Mouse (Mus musculus) CH12.LX (cell line): Measurements from ENCODE around the gene Pnrc2. TPM values are rescaled to one million over a fixed set of nuclear protein-coding genes. Genes with fewer than 3 reads are reported as not detected.

ENCODE experiments used
- DNase-seq: peaks from one replicate; pipeline ENCODE4 v3.0.0-alpha.2; 2013; ENCODE audit errors: extremely low read depth
- H3K27ac ChIP-seq: 2 replicates; pipeline ENCODE4 v1.5.1; 2012; ENCODE audit warnings: low read depth, mild to moderate bottlenecking, control low read depth, moderate library complexity; ENCODE audit not compliant: insufficient read depth
- H3K27me3 ChIP-seq: replicated peaks from 2 replicates; pipeline ENCODE3; 2012; ENCODE audit warnings: inconsistent platforms
- H3K36me3 ChIP-seq, 2 experiments: replicated peaks in 1 of 2; 2 replicates each; pipeline versions ENCODE3 to v1.6.1; 2012; ENCODE audit warnings: inconsistent platforms in 1 of 2, low read length in 1 of 2, mild to moderate bottlenecking in 1 of 2, mixed read lengths in 1 of 2, moderate library complexity in 1 of 2; ENCODE audit not compliant: control insufficient read depth in 1 of 2, insufficient read depth in 1 of 2
- H3K4me1 ChIP-seq, 2 experiments: 2 replicates each; pipeline ENCODE4 v1.6.1; 2012; ENCODE audit warnings: inconsistent platforms in 1 of 2, moderate library complexity in 1 of 2; ENCODE audit not compliant: insufficient read depth in 2 of 2, control insufficient read depth in 1 of 2
- H3K4me2 ChIP-seq: 2 replicates; pipeline ENCODE4 v1.6.1; 2012; ENCODE audit warnings: low read depth, mild to moderate bottlenecking, control low read depth; ENCODE audit not compliant: poor library complexity, insufficient read depth, severe bottlenecking
- H3K4me3 ChIP-seq, 3 experiments: fragments of 150-350 bp in 1 of 3; sonication (generic) in 1 of 3; replicated peaks in 1 of 3; 2 replicates each; pipeline versions ENCODE3 to v1.5.1; 2011 to 2012; ENCODE audit warnings: low read depth in 2 of 3, low read length in 2 of 3, mild to moderate bottlenecking in 2 of 3, moderate library complexity in 2 of 3, control low read depth in 1 of 3, improper control_type of control experiment in 1 of 3, inconsistent platforms in 1 of 3, mixed read lengths in 1 of 3; ENCODE audit not compliant: poor library complexity in 1 of 3
- H3K79me2 ChIP-seq: replicated peaks from 2 replicates; pipeline ENCODE4 v1.6.1; 2012; ENCODE audit warnings: mild to moderate bottlenecking, moderate library complexity; ENCODE audit not compliant: control insufficient read depth, poor library complexity, insufficient read depth, severe bottlenecking; ENCODE audit errors: extremely low read depth
- H3K9ac ChIP-seq: 2 replicates; pipeline ENCODE4 v1.6.1; 2012; ENCODE audit warnings: low read depth, mild to moderate bottlenecking, control low read depth, moderate library complexity; ENCODE audit not compliant: insufficient read depth
- H3K9me3 ChIP-seq: replicated peaks from 2 replicates; pipeline ENCODE3; 2012; ENCODE audit warnings: low read length, inconsistent platforms, mixed read lengths
- BHLHE40 ChIP-seq: IDR thresholded peaks from 2 replicates; pipeline ENCODE4 v1.6.1; 2011; ENCODE audit warnings: mild to moderate bottlenecking, low read depth, low read length, improper control_type of control experiment
- CHD1 ChIP-seq: IDR thresholded peaks from 2 replicates; pipeline ENCODE4 v1.6.1; 2012; ENCODE audit warnings: low read depth, low read length, improper control_type of control experiment, inconsistent platforms
- ELF1 ChIP-seq: IDR thresholded peaks from 2 replicates; pipeline ENCODE4 v1.6.1; 2014; ENCODE audit warnings: low read depth, mild to moderate bottlenecking, inconsistent platforms, low read length, improper control_type of control experiment
- IRF4 ChIP-seq: IDR thresholded peaks from 2 replicates; pipeline ENCODE4 v1.6.1; 2014; ENCODE audit warnings: low read depth, mild to moderate bottlenecking, inconsistent platforms, low read length, improper control_type of control experiment
- KAT2A ChIP-seq: IDR thresholded peaks from 2 replicates; pipeline ENCODE4 v1.6.1; 2012; ENCODE audit warnings: low read length, improper control_type of control experiment, inconsistent platforms; ENCODE audit not compliant: insufficient replicate concordance
- MAFK ChIP-seq: IDR thresholded peaks from 2 replicates; pipeline ENCODE4 v1.6.1; 2011; ENCODE audit warnings: low read length, improper control_type of control experiment; ENCODE audit not compliant: insufficient replicate concordance
- MAX ChIP-seq: IDR thresholded peaks from 2 replicates; pipeline ENCODE4 v1.6.1; 2011; ENCODE audit warnings: low read length, improper control_type of control experiment
- MEF2A ChIP-seq: IDR thresholded peaks from 2 replicates; pipeline ENCODE4 v1.6.1; 2014; ENCODE audit warnings: low read depth, mild to moderate bottlenecking, inconsistent platforms, low read length, improper control_type of control experiment, borderline replicate concordance
- MXI1 ChIP-seq: IDR thresholded peaks from 2 replicates; pipeline ENCODE4 v1.6.1; 2011; ENCODE audit warnings: mild to moderate bottlenecking, low read depth, low read length, improper control_type of control experiment
- NELFE ChIP-seq: IDR thresholded peaks from 2 replicates; pipeline ENCODE4 v1.6.1; 2011; ENCODE audit warnings: low read depth, low read length, improper control_type of control experiment
- NRF1 ChIP-seq: IDR thresholded peaks from 2 replicates; pipeline ENCODE4 v1.6.1; 2014; ENCODE audit warnings: low read depth, mild to moderate bottlenecking, inconsistent platforms, low read length, improper control_type of control experiment, moderate library complexity
- POLR2AphosphoS2 ChIP-seq: IDR thresholded peaks from 2 replicates; pipeline ENCODE4 v1.6.1; 2011; ENCODE audit warnings: low read depth, low read length, improper control_type of control experiment
- RAD21 ChIP-seq: IDR thresholded peaks from 2 replicates; pipeline ENCODE4 v1.6.1; 2011; ENCODE audit warnings: low read depth, mild to moderate bottlenecking, low read length, improper control_type of control experiment, moderate library complexity
- RCOR1 ChIP-seq: conservative IDR thresholded peaks from 2 replicates; pipeline ENCODE4 v1.6.1; 2012; ENCODE audit warnings: low read depth, mild to moderate bottlenecking, inconsistent platforms, low read length, improper control_type of control experiment
- TCF12 ChIP-seq: IDR thresholded peaks from 2 replicates; pipeline ENCODE4 v1.6.1; 2014; ENCODE audit warnings: low read depth, mild to moderate bottlenecking, inconsistent platforms, low read length, improper control_type of control experiment
- USF1 ChIP-seq: IDR thresholded peaks from 2 replicates; pipeline ENCODE4 v1.6.1; 2014; ENCODE audit warnings: low read depth, mild to moderate bottlenecking, inconsistent platforms, low read length, improper control_type of control experiment
- USF2 ChIP-seq: conservative IDR thresholded peaks from 2 replicates; pipeline ENCODE4 v1.6.1; 2011; ENCODE audit warnings: low read depth, low read length, improper control_type of control experiment
- ZNF384 ChIP-seq: IDR thresholded peaks from 2 replicates; pipeline ENCODE4 v1.6.1; 2012; ENCODE audit warnings: low read depth, low read length, improper control_type of control experiment, inconsistent platforms
- dilution Hi-C: fragments of 300-500 bp; cut with MboI; formaldehyde crosslinking; loops from 2 replicates; pipeline ENCODE4 v1.14.3; 2020; ENCODE audit warnings: low sequenced_read_pairs; ENCODE audit not compliant: extremely low pct_unique_long_range_greater_than_20kb, extremely low pct_ligation_motif_present
- in situ Hi-C: fragments of 300-500 bp; cut with MboI; formaldehyde crosslinking; loops from 3 replicates; pipeline ENCODE4 v1.14.3; 2019; ENCODE audit warnings: low sequenced_read_pairs, low pct_ligation_motif_present, low pct_unique_long_range_greater_than_20kb, mixed read lengths
- polyA plus RNA-seq: library from polyadenylated mRNA; unstranded; fragments of >175 nt; gene quantifications from 2 replicates; pipeline ENCODE4 v1.2.1, GENCODE M21; 2012; ENCODE audit warnings: low read depth; ENCODE audit not compliant: insufficient read length
- total RNA-seq, 2 experiments: library from RNA; depleted of rRNA; stranded (reverse); fragments of 300-350 nt in 1 of 2; fragments of >200 nt in 1 of 2; gene quantifications; 2 replicates each; pipeline ENCODE4 v1.2.3; 2012 to 2014

The Pnrc2 gene
- total and polyA plus RNA-seq, 3 experiments: 30.5 to 46.9 (median 32.8) TPM

DNA sequence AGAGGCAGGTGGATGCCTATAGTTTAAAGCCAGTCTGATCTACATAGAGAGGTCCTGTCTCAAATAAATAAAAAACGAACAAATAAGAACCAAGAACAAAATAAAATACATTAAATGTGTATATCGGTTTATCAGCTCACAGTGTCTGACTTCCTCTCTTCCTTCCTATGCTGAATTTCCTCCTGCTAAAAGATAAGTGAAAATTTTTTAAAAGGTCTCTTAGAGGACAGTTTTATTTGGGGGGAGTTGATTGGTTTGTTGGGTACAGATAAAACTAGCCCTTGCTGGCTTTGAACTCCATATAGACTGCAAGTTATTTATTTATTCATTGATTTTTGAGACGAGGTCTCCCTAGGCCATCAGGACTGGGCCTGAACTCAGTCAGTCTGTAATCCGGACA, 39.8 kb upstream of the Pnrc2 start:
- TF ChIP-seq NELFE (no peak), NRF1 (no peak), RCOR1 (no peak), POLR2AphosphoS2 (no peak), ELF1 (no peak), IRF4 (no peak), TCF12 (no peak), CHD1 (no peak), KAT2A (no peak), MEF2A (no peak), MAX (no peak), USF2 (no peak), RAD21 (no peak), ZNF384 (no peak), MXI1 (no peak)
- TF ChIP-seq, all 38 proteins: peak for 0
- in situ Hi-C loops: no loop called here
- H3K27ac ChIP-seq: no peak overlapping the region
- no peak for DNase-seq
- peaks cover 15 to 24% of the 10 kb centered on the region in 2 experiments for H3K36me3 ChIP-seq
- no peaks in the 10 kb centered on the region for H3K27me3 ChIP-seq
- H3K79me2 ChIP-seq: no peaks in the 10 kb centered on the region
- dilution Hi-C loops: no loop called here
- H3K4me3 ChIP-seq: no peak overlapping the region
- H3K9me3 ChIP-seq: no peaks in the 10 kb centered on the region
- H3K4me2 ChIP-seq: no peak overlapping the region
- peaks cover 20 to 59% of the 10 kb centered on the region in 2 experiments for H3K4me1 ChIP-seq
- no peak overlapping the region for H3K9ac ChIP-seq

DNA sequence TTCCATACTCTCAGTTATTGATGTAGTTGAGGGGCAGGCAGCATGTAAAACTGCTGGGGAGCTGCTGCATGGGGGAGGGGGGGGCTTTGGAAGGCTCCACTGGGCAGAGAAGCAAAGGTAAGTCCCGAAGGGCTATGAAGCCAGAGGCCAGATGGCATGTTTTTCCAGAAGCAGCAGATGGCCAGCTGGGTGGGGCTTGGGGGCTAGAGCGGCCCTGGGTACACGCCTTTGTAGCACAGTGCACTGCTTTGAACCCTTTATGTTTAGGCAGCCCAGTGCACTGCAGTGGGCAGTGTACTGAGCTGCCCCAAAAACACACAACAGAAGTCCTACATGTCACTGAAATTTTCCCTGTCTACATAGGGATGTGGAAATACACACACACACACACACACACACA, 39.2 kb upstream of the Pnrc2 start:
- in situ Hi-C loops (no loop called here), dilution Hi-C loops (no loop called here)
- H3K36me3 ChIP-seq: peaks cover 11 to 24% of the 10 kb centered on the region in 2 experiments
- no peak overlapping the region for H3K4me2 ChIP-seq
- H3K27me3 ChIP-seq: no peaks in the 10 kb centered on the region
- no peak overlapping the region for H3K27ac ChIP-seq
- TF ChIP-seq USF1: no peak
- no peak for TF ChIP-seq MAFK
- TF ChIP-seq BHLHE40: peak; percentile 57
- H3K9ac ChIP-seq: no peak overlapping the region
- no peaks in the 10 kb centered on the region for H3K9me3 ChIP-seq
- H3K4me3 ChIP-seq: no peak overlapping the region
- DNase-seq: no peak
- peaks cover 21 to 56% of the 10 kb centered on the region in 2 experiments for H3K4me1 ChIP-seq
- no peaks in the 10 kb centered on the region for H3K79me2 ChIP-seq
